ENCODE assay signal across 35 mouse cellular contexts in the genomic region with DNA sequence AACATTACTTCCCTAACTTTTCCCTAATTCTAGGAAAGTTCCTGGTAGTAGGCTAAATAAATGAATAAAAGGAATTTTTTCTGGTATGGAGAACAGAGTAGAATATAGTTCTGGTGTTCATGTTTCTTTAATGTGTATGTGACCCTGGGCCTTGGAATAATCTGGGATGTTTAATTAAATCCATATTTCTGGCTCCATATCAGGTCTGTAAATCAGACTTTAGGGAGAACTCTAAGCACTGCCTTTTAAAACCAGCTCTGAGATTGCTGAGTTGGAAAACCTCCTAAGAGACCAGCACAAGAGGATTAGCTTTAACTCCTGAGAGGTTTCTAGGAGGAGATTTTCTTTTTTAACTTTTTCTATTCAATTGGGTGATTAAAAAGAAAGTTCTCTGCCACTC. TPM values are rescaled to one million over a fixed set of nuclear protein-coding genes. Genes with fewer than 3 reads are reported as not detected.
"Had no signal": no experiment of that assay in that cellular context is flagged by ENCODE, and none has a peak within 500 bp of the region (broad histone marks: within the 10 kb centered on the region; RNA-seq: fewer than 3 reads in every experiment).

No protein-coding gene starts in this region.

- H3K4me3 ChIP-seq: heart, adult 2 months; heart, embryonic 10.5 days; heart, embryonic 12.5 days; hindbrain, embryonic 10.5 days; hindbrain, embryonic 12.5 days; intestine, embryonic 15.5 days; layer of hippocampus, adult 2 months; left cerebral cortex, adult 2 months; limb, embryonic 15.5 days; liver, embryonic 12.5 days had no signal

- H3K4me2 ChIP-seq: heart, embryonic 12.5 days; hindbrain, embryonic 12.5 days; hindbrain, embryonic 14.5 days; intestine, embryonic 15.5 days; limb, embryonic 15.5 days; liver, embryonic 12.5 days had no signal

- H3K9me3 ChIP-seq: heart, embryonic 10.5 days; heart, embryonic 12.5 days; hindbrain, embryonic 10.5 days; hindbrain, embryonic 12.5 days; intestine, embryonic 15.5 days; limb, embryonic 15.5 days; liver, embryonic 12.5 days had no signal

- H3K36me3 ChIP-seq: heart, embryonic 10.5 days; heart, embryonic 12.5 days; hindbrain, embryonic 10.5 days; hindbrain, embryonic 12.5 days; intestine, embryonic 15.5 days; limb, embryonic 15.5 days; liver, embryonic 12.5 days had no signal

- H3K27ac ChIP-seq: heart, adult 2 months; heart, embryonic 10.5 days; hindbrain, embryonic 10.5 days; hindbrain, embryonic 12.5 days; hindbrain, embryonic 14.5 days; intestine, embryonic 15.5 days; layer of hippocampus, adult 2 months; left cerebral cortex, adult 2 months; limb, embryonic 15.5 days; liver, embryonic 12.5 days; liver, embryonic 14.5 days had no signal

- H3K4me1 ChIP-seq: heart, embryonic 10.5 days; heart, embryonic 12.5 days; hindbrain, embryonic 10.5 days; hindbrain, embryonic 12.5 days; intestine, embryonic 15.5 days; limb, embryonic 15.5 days; liver, embryonic 12.5 days had no signal

- ATAC-seq: hindbrain, embryonic 16.5 days; inflammation-experienced regulatory T-cells, adult 6 months; intestine, embryonic 15.5 days; intestine, postnatal 0 days; liver, embryonic 12.5 days had no signal

- DNase-seq: gastrocnemius, postnatal 14 days; gastrocnemius, postnatal 36 days; heart, adult 11 months; heart, adult 2 months; heart, postnatal 10 days; heart, postnatal 4 days; kidney, adult 18-20 months; kidney, adult 8-10 months; kidney, postnatal 10 days; kidney, postnatal 25 days; kidney, postnatal 4 days had no signal

- H3K27me3 ChIP-seq: heart, embryonic 12.5 days; hindbrain, embryonic 12.5 days; intestine, embryonic 15.5 days; limb, embryonic 15.5 days; liver, embryonic 12.5 days had no signal

- H3K9ac ChIP-seq: heart, embryonic 12.5 days; hindbrain, embryonic 12.5 days; hindbrain, embryonic 14.5 days; intestine, embryonic 15.5 days; limb, embryonic 15.5 days; liver, embryonic 12.5 days; liver, embryonic 14.5 days had no signal

RNA-seq across cellular contexts. Expression of gene Sp8, which starts 36.7 kb away (rescaled TPM):
- total RNA-seq: gastrocnemius, adult 18-20 months; gastrocnemius, adult 8-10 months; gastrocnemius, postnatal 14 days; gastrocnemius, postnatal 36 days; heart, adult 2 months; heart, postnatal 10 days; heart, postnatal 25 days; heart, postnatal 4 days; liver, adult 2 months had no signal
- polyA plus RNA-seq: gonadal fat pad, adult 2 months; heart, adult 2 months; heart, embryonic 14.5 days; heart, embryonic 16.5 days; inflammation-experienced regulatory T-cells, adult 6 months; intestine, embryonic 15.5 days; intestine, postnatal 0 days; kidney, embryonic 14.5 days; kidney, embryonic 16.5 days; liver, adult 2 months; liver, embryonic 16.5 days had no signal
